Mouse (Mus musculus): ENCODE results near the gene Carmil3. TPM values are rescaled to one million over a fixed set of nuclear protein-coding genes. Genes with fewer than 3 reads are reported as not detected.

Gene Carmil3
- polyA plus RNA-seq, 1 experiment from 2014 or later, result 1.9 TPM

GRCm38 (mm10) chr14:55550191-55550590 is 59.7 kb downstream of the Carmil3 start:
- WGBS, result 84% methylated on average over 6 of the region's 6 CpGs
- Histone ChIP-seq H3K4me1 (no peaks in the 10 kb centered on the region), H3K4me2 (no peak overlapping the region), H3K27me3 (replicated peaks) (no peaks in the 10 kb centered on the region), H3K36me3 (peaks cover 57% of the 10 kb centered on the region), H3K9ac (no peak overlapping the region), H3K27ac (replicated peaks) (no peak overlapping the region), H3K9me3 (no peaks in the 10 kb centered on the region), H3K4me3 (no peak overlapping the region)
- ATAC-seq (ENCODE audit: extremely low read depth, insufficient number of reproducible peaks, low FRiP score, low TSS enrichment), result no peak

- Histone ChIP-seq H3K4me1 (no peaks in the 10 kb centered on the region), H3K4me2 (no peak overlapping the region), H3K9me3 (no peaks in the 10 kb centered on the region), H3K9ac (no peak overlapping the region), H3K4me3 (no peak overlapping the region), H3K36me3 (peaks cover 46% of the 10 kb centered on the region), H3K27ac (replicated peaks) (no peak overlapping the region), H3K27me3 (replicated peaks) (no peaks in the 10 kb centered on the region)
- no peak for ATAC-seq (ENCODE audit: extremely low read depth, insufficient number of reproducible peaks, low FRiP score, low TSS enrichment)
- WGBS, result 64% methylated on average over 5 of the region's 5 CpGs
Observed at GRCm38 (mm10) chr14:55551347-55551746, 60.9 kb downstream of the Carmil3 start.

GRCm38 (mm10) chr14:55551794-55552193 is 61.3 kb downstream of the Carmil3 start:
- Histone ChIP-seq H3K4me2 (no peak overlapping the region), H3K36me3 (peaks cover 41% of the 10 kb centered on the region), H3K9ac (no peak overlapping the region), H3K27ac (replicated peaks) (no peak overlapping the region), H3K27me3 (replicated peaks) (no peaks in the 10 kb centered on the region), H3K4me1 (peaks cover 2% of the 10 kb centered on the region), H3K4me3 (no peak overlapping the region), H3K9me3 (no peaks in the 10 kb centered on the region)
- no peak for ATAC-seq (ENCODE audit: extremely low read depth, insufficient number of reproducible peaks, low FRiP score, low TSS enrichment)
- WGBS, result 78% methylated on average over 8 of the region's 8 CpGs

GRCm38 (mm10) chr14:55554635-55555034 is 64.2 kb downstream of the Carmil3 start:
- Histone ChIP-seq H3K9ac (no peak overlapping the region), H3K4me2 (no peak overlapping the region), H3K9me3 (no peaks in the 10 kb centered on the region), H3K27ac (replicated peaks) (no peak overlapping the region), H3K27me3 (replicated peaks) (no peaks in the 10 kb centered on the region), H3K36me3 (peaks cover 13% of the 10 kb centered on the region), H3K4me3 (no peak overlapping the region), H3K4me1 (peaks cover 15% of the 10 kb centered on the region)
- no peak for ATAC-seq (ENCODE audit: extremely low read depth, insufficient number of reproducible peaks, low FRiP score, low TSS enrichment)

- Histone ChIP-seq H3K36me3 (peaks cover 1% of the 10 kb centered on the region), H3K27ac (replicated peaks) (no peak overlapping the region), H3K4me1 (peaks cover 15% of the 10 kb centered on the region), H3K9me3 (no peaks in the 10 kb centered on the region), H3K27me3 (replicated peaks) (no peaks in the 10 kb centered on the region), H3K9ac (no peak overlapping the region), H3K4me3 (no peak overlapping the region), H3K4me2 (no peak overlapping the region)
- no peak for ATAC-seq (ENCODE audit: extremely low read depth, insufficient number of reproducible peaks, low FRiP score, low TSS enrichment)
- WGBS, result 52% methylated on average over 3 of the region's 3 CpGs
Observed at GRCm38 (mm10) chr14:55555788-55556187, 65.3 kb downstream of the Carmil3 start.

- no peak for ATAC-seq (ENCODE audit: extremely low read depth, insufficient number of reproducible peaks, low FRiP score, low TSS enrichment)
- peaks cover 26% of the 10 kb centered on the region for H3K4me1 ChIP-seq
- no peaks in the 10 kb centered on the region for H3K27me3 ChIP-seq (replicated peaks)
- no peak overlapping the region for H3K9ac ChIP-seq
- no peak overlapping the region for H3K27ac ChIP-seq (replicated peaks)
- 27% methylated on average over 5 of the region's 5 CpGs for WGBS
- H3K4me2 ChIP-seq, result no peak overlapping the region
- H3K4me3 ChIP-seq, result no peak overlapping the region
- H3K9me3 ChIP-seq, result no peaks in the 10 kb centered on the region
- no peaks in the 10 kb centered on the region for H3K36me3 ChIP-seq
Observed at GRCm38 (mm10) chr14:55557003-55557402, 66.6 kb downstream of the Carmil3 start.

- H3K27me3 ChIP-seq (replicated peaks), result no peaks in the 10 kb centered on the region
- no peak overlapping the region for H3K27ac ChIP-seq (replicated peaks)
- H3K9me3 ChIP-seq, result no peaks in the 10 kb centered on the region
- ATAC-seq (ENCODE audit: extremely low read depth, insufficient number of reproducible peaks, low FRiP score, low TSS enrichment), result no peak
- WGBS, result 79% methylated on average over 3 of the region's 3 CpGs
- H3K4me2 ChIP-seq, result no peak overlapping the region
- 0 out of 2 replicates have a peak, but pooled peaks cover 5% of the 10 kb centered on the region for H3K36me3 ChIP-seq
- no peak overlapping the region for H3K9ac ChIP-seq
- no peak overlapping the region for H3K4me3 ChIP-seq
- H3K4me1 ChIP-seq, result peaks cover 30% of the 10 kb centered on the region
Observed at GRCm38 (mm10) chr14:55557587-55557986, 67.1 kb downstream of the Carmil3 start.

Other genes starting within 250 kb of the Carmil3 start
- 64.7 and 68.9 TPM in 2 replicates for gene Dhrs4, start 11.9 kb upstream of the Carmil3 start, polyA plus RNA-seq (2015; fragmentation: Nextera tagmentation; extraction: Ambion mirVana)
- 0.43 and 0.47 TPM in 2 replicates for gene Cpne6, start 19.8 kb downstream of the Carmil3 start, polyA plus RNA-seq (2015; fragmentation: Nextera tagmentation; extraction: Ambion mirVana)
- gene Nrl, start 34.3 kb downstream of the Carmil3 start, polyA plus RNA-seq (2015; fragmentation: Nextera tagmentation; extraction: Ambion mirVana), result not detected in 2 replicates
- gene Pck2, start 49.6 kb downstream of the Carmil3 start, polyA plus RNA-seq (2015; fragmentation: Nextera tagmentation; extraction: Ambion mirVana), result 40.9 and 43.9 TPM in 2 replicates
- gene Dcaf11, start 69.4 kb downstream of the Carmil3 start, polyA plus RNA-seq (2015; fragmentation: Nextera tagmentation; extraction: Ambion mirVana), result 60.0 and 66.2 TPM in 2 replicates
- 0.56 and 1.3 TPM in 2 replicates for gene A730061H03Rik, start 69.8 kb downstream of the Carmil3 start, polyA plus RNA-seq (2015; fragmentation: Nextera tagmentation; extraction: Ambion mirVana)
- 100 and 109 TPM in 2 replicates for gene Fitm1, start 85.0 kb downstream of the Carmil3 start, polyA plus RNA-seq (2015; fragmentation: Nextera tagmentation; extraction: Ambion mirVana)
- gene Psme1, start 87.5 kb downstream of the Carmil3 start, polyA plus RNA-seq (2015; fragmentation: Nextera tagmentation; extraction: Ambion mirVana), result 212 and 219 TPM in 2 replicates
- gene Emc9, start 94.7 kb downstream of the Carmil3 start, polyA plus RNA-seq (2015; fragmentation: Nextera tagmentation; extraction: Ambion mirVana), result 14.8 and 19.1 TPM in 2 replicates
- gene Psme2, start 100.5 kb downstream of the Carmil3 start, polyA plus RNA-seq (2015; fragmentation: Nextera tagmentation; extraction: Ambion mirVana), result 191 and 205 TPM in 2 replicates
- 12.5 and 15.2 TPM in 2 replicates for gene Rnf31, start 101.1 kb downstream of the Carmil3 start, polyA plus RNA-seq (2015; fragmentation: Nextera tagmentation; extraction: Ambion mirVana)
- 9.7 and 10.1 TPM in 2 replicates for gene Irf9, start 112.9 kb downstream of the Carmil3 start, polyA plus RNA-seq (2015; fragmentation: Nextera tagmentation; extraction: Ambion mirVana)
- gene Rec8, start 127.4 kb downstream of the Carmil3 start, polyA plus RNA-seq (2015; fragmentation: Nextera tagmentation; extraction: Ambion mirVana), result 13.4 and 15.1 TPM in 2 replicates
- 64.8 and 67.1 TPM in 2 replicates for gene Ipo4, start 145.3 kb downstream of the Carmil3 start, polyA plus RNA-seq (2015; fragmentation: Nextera tagmentation; extraction: Ambion mirVana)
- gene Gm49378, start 147.2 kb downstream of the Carmil3 start, polyA plus RNA-seq (2015; fragmentation: Nextera tagmentation; extraction: Ambion mirVana), result 1.4 and 1.6 TPM in 2 replicates
- 77.8 and 81.5 TPM in 2 replicates for gene Tm9sf1, start 153.2 kb downstream of the Carmil3 start, polyA plus RNA-seq (2015; fragmentation: Nextera tagmentation; extraction: Ambion mirVana)
- 0.43 and 0.53 TPM in 2 replicates for gene Tssk4, start 159.5 kb downstream of the Carmil3 start, polyA plus RNA-seq (2015; fragmentation: Nextera tagmentation; extraction: Ambion mirVana)
- 74.3 and 83.3 TPM in 2 replicates for gene Mdp1, start 169.9 kb downstream of the Carmil3 start, polyA plus RNA-seq (2015; fragmentation: Nextera tagmentation; extraction: Ambion mirVana)
- 39.3 and 47.4 TPM in 2 replicates for gene Gmpr2, start 181.3 kb downstream of the Carmil3 start, polyA plus RNA-seq (2015; fragmentation: Nextera tagmentation; extraction: Ambion mirVana)
- gene Nedd8, start 181.5 kb downstream of the Carmil3 start, polyA plus RNA-seq (2015; fragmentation: Nextera tagmentation; extraction: Ambion mirVana), result 471 and 507 TPM in 2 replicates
- gene Tinf2, start 191.2 kb downstream of the Carmil3 start, polyA plus RNA-seq (2015; fragmentation: Nextera tagmentation; extraction: Ambion mirVana), result 30.9 and 32.1 TPM in 2 replicates
- gene Tgm1, start 223.3 kb downstream of the Carmil3 start, polyA plus RNA-seq (2015; fragmentation: Nextera tagmentation; extraction: Ambion mirVana), result 0.23 and 0.25 TPM in 2 replicates
- gene Rabggta, start 231.6 kb downstream of the Carmil3 start, polyA plus RNA-seq (2015; fragmentation: Nextera tagmentation; extraction: Ambion mirVana), result 22.8 and 23.4 TPM in 2 replicates